Mouse (Mus musculus): ENCODE measurements around the gene Hcst.

GRCm38 (mm10) chr7:30463568-30463967, 43.9 kb upstream of the Hcst start:
- TF ChIP-seq ZKSCAN1 (IDR thresholded peaks at IDR 0.05; ENCODE audit: borderline replicate concordance, low read depth, low read length), result no peak
- no peak for TF ChIP-seq POLR2A (IDR thresholded peaks at IDR 0.05; ENCODE audit: low read depth, low read length)
